Mouse (Mus musculus) ES-Bruce4 (cell line): ENCODE results near the gene Rasd1.

Experiments used
- CTCF ChIP-seq: IDR thresholded peaks from one replicate; pipeline ENCODE4 v1.8.1; 2011; ENCODE audit warnings: low read depth, low read length
- EP300 ChIP-seq: IDR thresholded peaks from 2 replicates; pipeline ENCODE4 v1.6.1; 2011; ENCODE audit warnings: low read depth, low read length; ENCODE audit not compliant: insufficient read depth
- POLR2A ChIP-seq: IDR thresholded peaks from one replicate; pipeline ENCODE4 v1.8.1; 2011; ENCODE audit warnings: low read length; ENCODE audit not compliant: insufficient read depth

DNA sequence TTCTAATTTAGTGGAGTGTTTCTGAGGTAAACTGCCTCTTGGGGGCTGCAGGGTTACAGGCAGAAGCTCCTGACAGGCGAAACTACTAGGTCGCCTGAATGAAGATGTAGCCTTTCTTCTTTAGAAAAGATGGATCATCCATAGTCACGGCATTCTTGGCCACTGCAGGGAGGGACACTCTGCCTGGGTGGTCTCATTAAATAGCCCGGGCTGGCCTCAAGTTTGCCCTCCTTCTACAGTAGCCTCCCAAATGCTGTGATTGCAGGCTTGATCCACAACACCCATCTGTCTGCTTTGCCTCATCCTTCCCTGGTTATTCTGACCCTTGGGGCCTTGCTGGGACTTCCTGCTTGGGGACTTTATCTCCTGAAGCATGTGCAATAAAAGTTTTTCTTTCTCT lies 34.7 kb downstream of the Rasd1 start:
- no peak for TF ChIP-seq CTCF
- no peak for TF ChIP-seq EP300
- no peak for TF ChIP-seq POLR2A
